Mouse (Mus musculus): Measurements from ENCODE around the gene Smc1b. TPM values are rescaled to one million over a fixed set of nuclear protein-coding genes. Genes with fewer than 3 reads are reported as not detected.
"Not testable (repeated sequence)": the region's sequence is repeated elsewhere in the genome, so short reads cannot be mapped to it uniquely, and the experiment has no call there.

The Smc1b gene
- total RNA-seq, 2 experiments from 2014 or later, result not detected

DNA sequence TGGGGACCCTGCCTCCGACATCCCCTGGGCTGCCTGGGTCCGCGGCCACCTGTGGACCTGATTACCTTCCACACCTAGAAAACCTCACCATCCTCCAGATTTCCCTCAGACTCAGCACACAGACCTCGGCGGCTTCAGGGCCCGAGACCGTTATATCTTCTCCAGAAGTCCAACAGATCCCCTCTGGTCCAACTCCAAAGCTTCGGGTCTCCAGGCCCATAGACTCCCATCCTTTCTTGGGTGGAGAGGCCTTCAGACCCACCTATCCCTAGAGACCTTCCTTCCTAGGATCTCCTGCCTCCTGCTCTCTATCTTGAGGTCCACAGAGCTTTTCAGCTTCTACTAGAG, 94.4 kb downstream of the Smc1b start:
- H3K4me3 ChIP-seq, result peak overlapping the region; percentile 70
- intact Hi-C loops (cut with DNase I), result no loop called here
- DNase-seq (ENCODE audit: extremely low spot score in 1 of 2, low spot score in 2 of 2), result no peak
- TF ChIP-seq CTCF (IDR thresholded peaks at IDR 0.05), result no peak
- H3K27ac ChIP-seq, result peak overlapping the region; percentile 84

DNA sequence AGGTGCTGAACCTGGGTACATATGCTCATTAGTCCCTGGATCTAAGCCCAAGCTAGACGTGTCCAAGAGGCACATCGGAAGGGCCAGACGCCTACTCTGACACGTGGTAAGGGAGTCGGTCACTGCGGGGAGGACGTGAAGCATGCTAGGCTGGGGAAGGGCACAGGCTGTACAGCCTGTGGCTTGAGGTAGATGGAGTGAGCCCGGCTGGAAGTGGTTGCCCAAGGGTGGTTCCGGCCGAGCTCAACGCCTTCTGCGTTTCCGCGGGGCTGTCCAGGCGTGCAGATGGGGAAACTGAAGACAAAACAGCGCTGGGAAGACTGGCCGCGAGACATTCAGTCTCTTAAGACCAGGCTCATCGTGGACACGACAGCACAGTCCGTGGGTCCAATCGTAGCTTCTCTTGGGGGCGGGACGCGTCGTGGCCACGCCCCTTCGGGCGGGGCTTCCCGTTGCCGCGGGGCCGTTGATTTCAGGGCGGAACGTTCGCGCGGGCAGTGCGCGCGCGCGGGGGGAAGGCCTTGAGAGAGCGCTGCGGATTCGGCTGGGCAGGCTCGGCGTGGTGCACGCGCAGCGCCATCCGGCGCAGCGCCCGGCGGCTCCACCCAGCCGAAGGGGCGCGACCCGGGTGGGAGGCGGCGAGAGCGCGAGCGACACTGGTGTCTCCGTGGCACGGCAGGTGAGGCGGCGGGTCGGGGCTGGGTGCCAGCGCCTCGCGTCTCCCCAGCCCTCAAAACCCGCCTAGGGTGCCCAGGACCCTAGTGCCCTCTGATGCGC, 95.0 kb downstream of the Smc1b start:
- intact Hi-C loops (cut with DNase I), result no loop called here
- DNase-seq (ENCODE audit: extremely low spot score in 1 of 2, low spot score in 2 of 2), result peak; percentile 98
- Histone ChIP-seq H3K27ac (peak overlapping the region; percentile 84), H3K4me3 (peak overlapping the region; percentile 70)
- no peak; the same call in 1 of the 2 replicates for TF ChIP-seq CTCF (IDR thresholded peaks at IDR 0.05)

DNA sequence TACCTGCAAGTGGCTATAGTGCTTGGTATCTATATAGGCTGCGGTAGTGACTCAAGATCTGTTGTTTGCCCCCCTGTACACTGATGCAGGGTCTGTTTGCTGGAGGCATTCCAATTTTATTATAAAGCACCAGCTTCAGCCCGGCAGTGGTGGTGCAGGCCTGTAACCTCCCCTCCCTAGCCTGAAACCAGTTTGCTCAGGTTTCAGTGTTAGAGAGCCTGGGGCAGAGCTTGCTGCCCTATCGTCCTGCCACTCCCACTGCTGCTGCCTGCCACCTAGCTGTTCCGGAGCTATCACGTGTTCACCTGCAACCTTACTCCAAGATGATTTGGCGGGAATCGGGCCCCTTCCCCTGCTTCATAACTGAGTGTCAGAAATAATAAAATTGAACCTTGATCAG, 97.8 kb downstream of the Smc1b start:
- intact Hi-C loops (cut with DNase I); DNase-seq (ENCODE audit: extremely low spot score in 1 of 2, low spot score in 2 of 2); H3K4me3 ChIP-seq; H3K27ac ChIP-seq: not testable (repeated sequence)

DNA sequence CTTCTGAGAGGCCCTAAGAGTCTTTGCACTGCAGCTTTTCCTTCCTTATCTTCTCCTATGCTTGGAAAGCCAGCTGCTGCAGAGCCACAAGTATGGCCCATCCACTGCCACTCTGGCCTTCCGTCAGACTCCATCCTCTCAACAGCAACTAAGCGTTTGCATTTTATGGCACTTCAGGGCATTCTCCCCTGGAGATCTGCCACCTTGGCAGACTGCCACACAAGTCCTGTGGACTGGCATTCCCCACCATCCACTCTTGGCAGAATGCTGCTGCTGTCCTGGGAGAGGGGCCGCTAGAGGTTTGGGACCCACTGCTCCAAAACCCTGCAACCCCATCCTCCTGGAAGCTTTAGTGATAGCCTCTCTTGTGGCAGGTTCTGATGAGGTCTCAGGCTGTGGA, 99.9 kb downstream of the Smc1b start:
- H3K27ac ChIP-seq, result no peak overlapping the region
- TF ChIP-seq CTCF (IDR thresholded peaks at IDR 0.05), result no peak
- intact Hi-C loops (cut with DNase I), result no loop called here

DNA sequence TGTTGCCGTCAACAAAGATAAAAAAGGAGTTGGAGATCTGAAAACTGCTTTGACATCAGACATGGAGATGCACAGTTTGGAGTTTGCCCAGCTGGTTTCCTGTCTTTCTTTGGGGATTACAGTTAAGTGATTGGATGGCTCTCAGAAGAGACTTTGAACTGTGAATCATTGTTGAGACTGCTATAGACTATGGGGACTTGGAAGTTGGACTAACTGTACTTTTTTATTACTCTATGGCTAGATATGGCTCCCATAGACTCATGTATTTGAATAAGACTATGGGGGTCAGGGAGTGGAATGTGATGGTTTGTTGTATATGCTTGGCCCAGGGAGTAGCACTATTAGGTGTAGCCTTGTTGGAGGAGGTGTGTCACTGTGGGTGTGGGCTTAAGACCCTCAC, 101.1 kb downstream of the Smc1b start:
- DNase-seq (ENCODE audit: extremely low spot score in 1 of 2, low spot score in 2 of 2); H3K4me3 ChIP-seq; intact Hi-C loops (cut with DNase I); H3K27ac ChIP-seq: not testable (repeated sequence)

More for the DNA sequence above, 99.9 kb downstream of the Smc1b start:
- no peak overlapping the region for H3K4me3 ChIP-seq
- no peak for DNase-seq (ENCODE audit: extremely low spot score in 1 of 2, low spot score in 2 of 2)

DNA sequence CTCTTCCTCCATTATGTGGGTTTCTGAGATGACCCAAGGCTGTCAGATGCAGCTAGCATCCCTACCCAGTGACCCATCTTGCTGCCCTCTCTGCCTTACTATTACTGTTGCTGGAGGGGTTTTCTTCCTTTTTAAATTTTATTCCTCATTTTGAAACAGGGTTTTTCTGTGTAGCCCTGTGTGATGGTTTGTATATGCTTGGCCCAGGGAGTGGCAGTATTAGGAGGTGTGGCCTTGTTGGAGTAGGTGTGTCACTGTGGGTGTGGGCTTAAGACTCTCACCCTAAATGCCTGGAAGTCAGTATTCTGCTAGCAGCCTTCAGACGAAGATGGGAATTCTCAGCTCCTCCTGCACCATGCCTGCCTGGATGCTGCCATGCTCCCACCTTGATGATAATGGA, 103.1 kb downstream of the Smc1b start, which contains the start of gene Fam118a:
TSS of gene Fam118a (plus strand) at position 301 of the 400 bp plus-strand sequence.
- intact Hi-C loops (cut with DNase I); H3K4me3 ChIP-seq; H3K27ac ChIP-seq; DNase-seq (ENCODE audit: extremely low spot score in 1 of 2, low spot score in 2 of 2): not testable (repeated sequence)

DNA sequence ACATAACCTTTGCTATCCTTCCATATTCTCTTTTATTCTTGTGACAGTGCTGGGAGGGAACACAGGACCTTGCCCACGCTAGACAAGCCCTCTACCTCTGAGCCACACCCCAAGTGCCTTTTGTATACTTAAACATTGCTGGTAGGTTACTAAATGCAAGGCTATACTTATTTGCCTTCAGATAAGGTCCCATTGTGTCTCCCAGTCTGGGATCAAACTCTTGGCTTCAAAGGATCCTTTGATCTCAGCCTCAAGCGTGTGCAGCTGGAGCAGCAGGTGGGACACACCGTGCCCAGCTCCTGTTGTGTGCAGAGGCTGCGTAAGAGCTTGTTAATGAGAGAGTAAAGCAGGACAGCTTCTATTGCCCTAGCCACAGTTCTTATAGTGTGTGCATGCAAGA, 104.0 kb downstream of the Smc1b start:
- no peak for TF ChIP-seq CTCF (IDR thresholded peaks at IDR 0.05)
- Histone ChIP-seq H3K4me3 (no peak overlapping the region), H3K27ac (no peak overlapping the region)
- intact Hi-C loops (cut with DNase I), result no loop called here
- no peak for DNase-seq (ENCODE audit: extremely low spot score in 1 of 2, low spot score in 2 of 2)

DNA sequence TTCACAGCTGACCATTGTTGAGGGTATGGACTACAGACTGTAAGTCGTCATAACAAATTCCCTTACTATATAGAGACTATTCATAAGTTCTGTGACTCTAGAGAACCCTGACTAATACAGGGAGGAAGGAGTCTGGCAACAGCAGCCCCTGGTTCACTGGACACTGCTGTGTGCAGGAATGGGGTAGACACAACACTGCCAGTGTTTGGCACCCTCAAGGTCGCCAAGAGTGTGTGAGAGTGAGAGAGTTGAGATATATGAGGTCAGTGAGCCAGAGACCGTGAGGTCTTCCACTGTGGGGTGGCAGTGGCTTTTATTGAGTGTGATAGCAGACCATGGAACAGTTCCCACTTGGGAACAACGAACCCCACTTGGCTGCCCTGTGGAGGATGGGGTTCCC, 105.6 kb downstream of the Smc1b start:
- H3K27ac ChIP-seq, result no peak overlapping the region
- intact Hi-C loops (cut with DNase I), result no loop called here
- H3K4me3 ChIP-seq, result no peak overlapping the region
- TF ChIP-seq CTCF (IDR thresholded peaks at IDR 0.05), result no peak
- no peak for DNase-seq (ENCODE audit: extremely low spot score in 1 of 2, low spot score in 2 of 2)

DNA sequence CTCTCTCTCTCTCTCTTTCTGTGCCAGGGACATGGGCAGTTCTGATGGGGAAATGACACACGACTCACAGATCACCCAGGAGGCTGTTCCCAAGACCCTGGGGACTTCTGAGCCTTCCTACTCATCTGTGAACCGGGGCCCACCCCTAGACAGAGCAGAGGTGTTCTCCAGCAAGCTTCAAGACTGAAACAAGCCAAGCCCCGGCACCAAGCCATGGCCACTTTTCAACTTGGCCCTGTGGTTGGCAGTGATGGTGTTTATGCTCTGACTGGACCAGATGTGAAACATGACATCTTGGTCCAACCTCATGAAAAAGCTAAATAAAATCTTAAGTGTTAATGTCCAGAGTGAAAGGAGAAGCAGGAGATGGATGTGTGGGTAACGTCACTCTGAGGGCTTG, 109.6 kb downstream of the Smc1b start:
- no peak for DNase-seq (ENCODE audit: extremely low spot score in 1 of 2, low spot score in 2 of 2)
- no peak overlapping the region for H3K27ac ChIP-seq
- TF ChIP-seq CTCF (IDR thresholded peaks at IDR 0.05), result no peak
- H3K4me3 ChIP-seq, result no peak overlapping the region
- intact Hi-C loops (cut with DNase I), result no loop called here

DNA sequence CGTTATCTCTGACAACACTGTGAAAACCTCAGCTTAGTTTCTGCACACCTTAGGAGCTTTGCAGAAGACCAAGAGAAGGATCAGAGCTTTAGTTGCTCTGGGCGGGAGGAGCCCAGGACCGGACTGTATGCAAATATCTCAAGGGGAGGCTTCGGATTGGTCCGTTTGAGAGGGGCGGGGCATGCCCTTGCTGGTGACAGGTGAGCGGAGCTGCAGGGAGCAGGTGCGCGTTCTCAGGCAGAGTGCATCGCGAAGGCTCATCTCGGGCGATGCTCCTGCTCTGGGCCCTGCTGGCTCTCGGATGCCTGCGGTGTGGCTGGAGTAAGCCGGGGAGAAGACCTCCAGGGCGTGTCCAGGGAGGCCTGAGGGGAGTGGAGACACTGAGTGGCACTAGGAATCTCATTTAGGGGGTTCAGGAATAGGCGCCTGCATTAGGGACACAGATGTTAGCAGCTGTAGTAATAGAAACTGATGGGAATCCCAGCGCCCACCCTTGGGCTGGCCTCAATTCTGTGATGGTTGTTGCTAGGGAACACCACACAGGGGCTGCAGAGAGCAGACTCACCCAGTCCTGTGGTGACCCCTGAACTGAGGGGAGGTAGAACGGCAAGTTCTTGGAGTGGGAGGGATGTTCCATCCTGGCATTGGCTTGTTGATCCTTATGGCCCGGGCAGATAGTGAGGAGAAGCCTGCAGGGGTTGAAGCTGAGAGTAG, 114.7 kb downstream of the Smc1b start, which contains the start of gene Upk3a:
TSS of gene Upk3a (plus strand) at position 191 of the 714 bp plus-strand sequence.
- intact Hi-C loops (cut with DNase I), result loop anchor here (5.0 kb wide), 1 partner anchor 55 kb away; no protein-coding TSS in a partner anchor
- no peak within 1 kb of the TSS for H3K4me3 ChIP-seq
- no peak for TF ChIP-seq CTCF (IDR thresholded peaks at IDR 0.05)
- DNase-seq (ENCODE audit: extremely low spot score in 1 of 2, low spot score in 2 of 2), result no peak
- no peak within 1 kb of the TSS for H3K27ac ChIP-seq

DNA sequence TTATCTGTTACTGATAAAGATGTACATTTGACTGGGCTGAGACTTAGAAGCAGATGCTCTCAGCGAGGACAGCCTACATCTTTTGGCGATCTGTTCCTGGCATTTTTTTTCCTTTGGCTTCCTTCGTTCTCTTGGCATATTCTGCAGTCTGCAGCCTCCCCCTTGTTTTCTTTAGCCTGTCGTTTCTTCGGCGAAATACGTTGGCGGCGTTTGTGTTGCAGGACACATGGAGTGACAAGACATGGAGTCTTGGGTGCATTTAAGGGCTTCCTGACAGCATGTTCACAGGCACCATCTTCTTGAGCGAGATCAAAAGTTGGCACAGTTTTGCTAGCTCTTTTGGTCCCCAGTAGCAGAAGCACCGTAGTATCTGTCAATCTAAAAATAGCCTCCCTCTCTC, 116.0 kb downstream of the Smc1b start:
- Histone ChIP-seq H3K4me3 (no peak overlapping the region), H3K27ac (no peak overlapping the region)
- DNase-seq (ENCODE audit: extremely low spot score in 1 of 2, low spot score in 2 of 2), result peak in 1 of 2 experiments; percentile 54
- no peak for TF ChIP-seq CTCF (IDR thresholded peaks at IDR 0.05)
- intact Hi-C loops (cut with DNase I), result loop anchor here (1.0 to 5.0 kb wide), 2 partner anchors 14 to 57 kb away; no protein-coding TSS in a partner anchor

Other genes starting within 250 kb of the Smc1b start
- 1 to 10 TPM; 1.1 to 1.3 TPM for gene Gm29666, start 211.9 kb downstream of the Smc1b start, total RNA-seq (2021)
- gene Nup50, start 208.6 kb downstream of the Smc1b start, total RNA-seq (2021), result 10 to 100 TPM; 32.0 to 33.2 TPM
- gene 5031439G07Rik, start 143.4 kb downstream of the Smc1b start, total RNA-seq (2021), result 10 to 100 TPM; 72.8 to 94.8 TPM
- not detected for gene Upk3a, start 114.8 kb downstream of the Smc1b start, total RNA-seq (2021)
- gene Fam118a, start 103.0 kb downstream of the Smc1b start, total RNA-seq (2021), result 10 to 100 TPM; 24.4 to 25.3 TPM
- under 1 TPM in 1 of 2 experiments, not detected in 1; 0.27 TPM for gene Ribc2, start 114 bp upstream of the Smc1b start, total RNA-seq (2021)
- 10 to 100 TPM; 11.4 to 14.4 TPM for gene Fbln1, start 74.0 kb upstream of the Smc1b start, total RNA-seq (2021)
- gene Atxn10, start 204.3 kb upstream of the Smc1b start, total RNA-seq (2021), result 100 to 1,000 TPM; 238 to 262 TPM